In genomic region chr12:9918026-9918425, GRCm38 (mm10) we compare ENCODE assay signal across 24 mouse cellular contexts.
DNase-seq lines count a peak whose midpoint lies in the region; ATAC-seq and TF ChIP-seq lines count a peak whose summit lies in the region.
"Had no signal": no experiment of that assay in that cellular context is flagged by ENCODE, and none has a peak within 500 bp of the region (broad histone marks: within the 10 kb centered on the region; RNA-seq: fewer than 3 reads in every experiment).

No protein-coding gene starts in this region.

- no peak overlapping the region for H3K27ac ChIP-seq in forebrain, embryonic 16.5 days (ENCODE audit: low read length)
- H3K27ac ChIP-seq in forebrain, embryonic 10.5 days, result no peak overlapping the region
- no peak overlapping the region for H3K27ac ChIP-seq in lung, postnatal 0 days (ENCODE audit: low read length)
- H3K27ac ChIP-seq: embryonic facial prominence, embryonic 12.5 days; heart, embryonic 13.5 days; hindbrain, embryonic 14.5 days; liver, embryonic 14.5 days had no signal

- peak; percentile 81 for ATAC-seq in forebrain, embryonic 16.5 days
- ATAC-seq in lung, postnatal 0 days, result no peak
- ATAC-seq: intestine, postnatal 0 days; Patski had no signal

- no peak for TF ChIP-seq EP300 in lung, postnatal 0 days (IDR thresholded peaks at IDR 0.05)

- DNase-seq in forebrain, embryonic 10.5 days (ENCODE audit: extremely low spot score, low spot score), result no peak
- peak; percentile 89 for DNase-seq in heart, adult 11 months
- DNase-seq in heart, postnatal 4 days, result no peak
- peak; percentile 43 for DNase-seq in lung, postnatal 10 days
- no peak for DNase-seq in lung, postnatal 0 days (ENCODE audit: low spot score)
- DNase-seq in layer of hippocampus, postnatal 36 days, result no peak
- DNase-seq: adrenal gland, postnatal 10 days; cerebellum, adult 11-12 months; cerebellum, adult 9-11 months; embryo, embryonic 11 days; kidney, postnatal 14 days; layer of hippocampus, adult 9-11 months; liver; lung, adult 2 months; midbrain, embryonic 14.5 days; thymus, adult 2 months; thymus, postnatal 36 days had no signal

- no peak overlapping the region for H3K4me3 ChIP-seq in forebrain, embryonic 16.5 days (replicated peaks; ENCODE audit: low read length)
- H3K4me3 ChIP-seq in forebrain, embryonic 10.5 days, result no peak overlapping the region
- no peak overlapping the region for H3K4me3 ChIP-seq in lung, postnatal 0 days (ENCODE audit: low read depth, low read length)
- H3K4me3 ChIP-seq: embryonic facial prominence, embryonic 12.5 days; heart, embryonic 13.5 days had no signal

- WGBS in forebrain, embryonic 16.5 days, result 85% methylated on average over 4 of the region's 4 CpGs
- WGBS in forebrain, embryonic 10.5 days, result 86% methylated on average over 4 of the region's 4 CpGs
- 70% methylated on average over 4 of the region's 4 CpGs for WGBS in lung, postnatal 0 days

- no peak overlapping the region for H3K4me2 ChIP-seq in forebrain, embryonic 16.5 days (ENCODE audit: low read length)
- H3K4me2 ChIP-seq in lung, postnatal 0 days (replicated peaks; ENCODE audit: low read depth, low read length), result no peak overlapping the region
- H3K4me2 ChIP-seq: embryonic facial prominence, embryonic 12.5 days; heart, embryonic 13.5 days; hindbrain, embryonic 14.5 days had no signal

- H3K4me1 ChIP-seq in forebrain, embryonic 16.5 days (replicated peaks; ENCODE audit: control insufficient read depth, insufficient read depth, low read length), result 0 out of 2 replicates have a peak, but pooled peaks cover 3% of the 10 kb centered on the region
- H3K4me1 ChIP-seq in forebrain, embryonic 10.5 days, result no peaks in the 10 kb centered on the region
- no peaks in the 10 kb centered on the region for H3K4me1 ChIP-seq in lung, postnatal 0 days (ENCODE audit: insufficient read depth, low read depth, low read length)
- H3K4me1 ChIP-seq: embryonic facial prominence, embryonic 12.5 days; heart, embryonic 13.5 days had no signal

- no peak for TF ChIP-seq CTCF in lung, postnatal 0 days (IDR thresholded peaks at IDR 0.05)

- no peak overlapping the region for H3K9ac ChIP-seq in forebrain, embryonic 16.5 days (replicated peaks; ENCODE audit: low read depth, low read length)
- H3K9ac ChIP-seq in lung, postnatal 0 days (replicated peaks; ENCODE audit: low read depth), result no peak overlapping the region
- H3K9ac ChIP-seq: embryonic facial prominence, embryonic 12.5 days; heart, embryonic 13.5 days; hindbrain, embryonic 14.5 days; liver, embryonic 14.5 days had no signal

- no peaks in the 10 kb centered on the region for H3K9me3 ChIP-seq in forebrain, embryonic 16.5 days (ENCODE audit: control insufficient read depth, low read length)
- H3K9me3 ChIP-seq in forebrain, embryonic 10.5 days, result peaks cover 7% of the 10 kb centered on the region; the same call in 1 of the 2 replicates
- H3K9me3 ChIP-seq in lung, postnatal 0 days (ENCODE audit: low read length), result no peaks in the 10 kb centered on the region
- H3K9me3 ChIP-seq: embryonic facial prominence, embryonic 12.5 days; heart, embryonic 13.5 days had no signal

- H3K36me3 ChIP-seq in forebrain, embryonic 16.5 days (ENCODE audit: control insufficient read depth, insufficient read depth), result no peaks in the 10 kb centered on the region
- H3K36me3 ChIP-seq in forebrain, embryonic 10.5 days (replicated peaks), result no peaks in the 10 kb centered on the region
- H3K36me3 ChIP-seq in lung, postnatal 0 days (ENCODE audit: insufficient read depth, low read length), result no peaks in the 10 kb centered on the region
- H3K36me3 ChIP-seq: embryonic facial prominence, embryonic 12.5 days; heart, embryonic 13.5 days had no signal

- H3K27me3 ChIP-seq in forebrain, embryonic 16.5 days (replicated peaks; ENCODE audit: control insufficient read depth, insufficient read depth, low read length), result no peaks in the 10 kb centered on the region
- no peaks in the 10 kb centered on the region for H3K27me3 ChIP-seq in forebrain, embryonic 10.5 days (ENCODE audit: poor library complexity, severe bottlenecking)
- H3K27me3 ChIP-seq in lung, postnatal 0 days (replicated peaks; ENCODE audit: insufficient read depth, low read length), result no peaks in the 10 kb centered on the region
- H3K27me3 ChIP-seq: embryonic facial prominence, embryonic 12.5 days; heart, embryonic 13.5 days; Patski had no signal

Comparison
In these comparisons a context has a peak if more than half of its experiments do, and no peak if none do; other contexts are left out.
1. DNase-seq: peak in heart, adult 11 months (single experiment) and lung, postnatal 10 days (single experiment); none in forebrain, embryonic 10.5 days (single experiment), heart, postnatal 4 days (single experiment), lung, postnatal 0 days (single experiment) and layer of hippocampus, postnatal 36 days (0 of 2).